Mouse (Mus musculus): ENCODE results near the gene Npr2.

- TF ChIP-seq POLR2A (IDR thresholded peaks at IDR 0.05; ENCODE audit: borderline replicate concordance, extremely low read depth, insufficient read depth, insufficient read length, poor library complexity, severe bottlenecking) (no peak), CTCF (IDR thresholded peaks at IDR 0.05; ENCODE audit: borderline replicate concordance, extremely low read depth, insufficient read depth, insufficient read length) (no peak)
These were observed 47.0 kb upstream of the Npr2 start, which contains the start of gene Msmp for GRCm38 (mm10) chr4:43584444-43585416.
